Mouse (Mus musculus): ENCODE measurements around the gene Cept1.

GRCm38 (mm10) chr3:106547924-106548539, 430 bp upstream of the Cept1 start:
- TF ChIP-seq POLR2A (IDR thresholded peaks at IDR 0.05; ENCODE audit: borderline replicate concordance, insufficient read depth, low read length) (no peak), CTCF (IDR thresholded peaks at IDR 0.05; ENCODE audit: borderline replicate concordance, insufficient read depth, low read depth, low read length) (no peak)
